Mouse (Mus musculus): Measurements from ENCODE around the gene Utp14b. TPM values are rescaled to one million over a fixed set of nuclear protein-coding genes. Genes with fewer than 3 reads are reported as not detected.

Utp14b gene
- polyA plus RNA-seq, 1 experiment from 2014 or later = 3.8 TPM

Other genes starting within 250 kb of the Utp14b start
- gene Farsb, start 169.1 kb upstream of the Utp14b start, polyA plus RNA-seq (2016; fragmentation: Nextera tagmentation; extraction: Ambion mirVana) = 123 and 126 TPM in 2 replicates
- not detected in 2 replicates for gene Mogat1, start 147.0 kb upstream of the Utp14b start, polyA plus RNA-seq (2016; fragmentation: Nextera tagmentation; extraction: Ambion mirVana)
- 0.34 and 0.76 TPM in 2 replicates for gene BC035947, start 145.9 kb upstream of the Utp14b start, polyA plus RNA-seq (2016; fragmentation: Nextera tagmentation; extraction: Ambion mirVana)
- 92.1 and 92.8 TPM in 2 replicates for gene Acsl3, start 213 bp upstream of the Utp14b start, polyA plus RNA-seq (2016; fragmentation: Nextera tagmentation; extraction: Ambion mirVana)
- 2.0 and 2.5 TPM in 2 replicates for gene Kcne4, start 158.7 kb downstream of the Utp14b start, polyA plus RNA-seq (2016; fragmentation: Nextera tagmentation; extraction: Ambion mirVana)